11 mouse cellular contexts compared by ENCODE assay signal in the genomic region with DNA sequence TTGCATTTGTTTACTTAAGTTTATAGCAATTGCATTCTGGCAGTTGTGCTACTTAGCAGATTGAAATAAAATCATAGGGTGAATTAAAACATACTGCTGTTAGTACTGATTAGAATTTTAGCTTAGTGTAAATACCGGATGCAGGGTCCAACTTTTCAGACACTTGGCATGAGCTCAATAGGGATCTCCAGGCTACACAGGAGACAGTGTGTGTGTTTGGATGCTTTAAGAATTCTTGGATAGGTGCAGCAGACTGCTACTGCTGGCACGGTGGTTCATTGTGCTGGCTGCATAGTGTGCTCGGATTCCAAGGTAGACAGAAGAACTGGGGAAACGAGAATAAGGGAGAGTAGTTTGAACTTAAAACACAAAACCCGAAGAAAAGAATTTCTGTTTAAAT.
DNase-seq lines count a peak whose midpoint lies in the region; ATAC-seq and TF ChIP-seq lines count a peak whose summit lies in the region.
"Had no signal": no experiment of that assay in that cellular context is flagged by ENCODE, and none has a peak within 500 bp of the region (broad histone marks: within the 10 kb centered on the region; RNA-seq: fewer than 3 reads in every experiment).

No protein-coding gene starts in this region.

- ATAC-seq in embryonic facial prominence, embryonic 15.5 days (ENCODE audit: insufficient number of reproducible peaks, low FRiP score, low TSS enrichment, low read depth): no peak
- peak; percentile 26; the same call in 1 of the 2 replicates for ATAC-seq in midbrain, embryonic 16.5 days
- ATAC-seq: CD4-positive, CD25-positive, alpha-beta regulatory T cell, adult 4 months had no signal

- H3K27me3 ChIP-seq in heart, adult 2 months (ENCODE audit: control insufficient read depth, insufficient read depth, low read length): no peaks in the 10 kb centered on the region
- H3K27me3 ChIP-seq in embryonic facial prominence, embryonic 15.5 days: no peaks in the 10 kb centered on the region
- H3K27me3 ChIP-seq in midbrain, embryonic 16.5 days (ENCODE audit: control insufficient read depth, insufficient read depth, low read depth, low read length): no peaks in the 10 kb centered on the region
- H3K27me3 ChIP-seq: megakaryocyte, embryonic 14.5 days had no signal

- no peak for TF ChIP-seq EP300 in heart, adult 2 months (IDR thresholded peaks at IDR 0.05; ENCODE audit: insufficient read depth, low read depth, low read length)

- H3K27ac ChIP-seq in heart, adult 2 months: peak overlapping the region; percentile 70
- peak overlapping the region; percentile 10; the same call in 1 of the 2 replicates for H3K27ac ChIP-seq in left cerebral cortex, adult 2 months
- peak overlapping the region; percentile 40 for H3K27ac ChIP-seq in embryonic facial prominence, embryonic 15.5 days (replicated peaks)
- 0 out of 2 replicates have a peak overlapping the region, but pooled peaks have one; percentile 7 for H3K27ac ChIP-seq in midbrain, embryonic 16.5 days (ENCODE audit: low read length)

- peaks cover 20% of the 10 kb centered on the region for H3K36me3 ChIP-seq in heart, adult 2 months (ENCODE audit: control insufficient read depth, insufficient read depth, low read length)
- no peaks in the 10 kb centered on the region for H3K36me3 ChIP-seq in embryonic facial prominence, embryonic 15.5 days
- no peaks in the 10 kb centered on the region for H3K36me3 ChIP-seq in midbrain, embryonic 16.5 days (ENCODE audit: control insufficient read depth, insufficient read depth, low read length)

- H3K79me2 ChIP-seq in heart, adult 2 months (replicated peaks; ENCODE audit: control insufficient read depth, insufficient read depth, low read length): no peaks in the 10 kb centered on the region

- 22% methylated on average over 5 of the region's 5 CpGs for WGBS in heart, adult 2 months
- 47% methylated on average over 5 of the region's 5 CpGs for WGBS in embryonic facial prominence, embryonic 15.5 days
- 45% methylated on average over 5 of the region's 5 CpGs for WGBS in midbrain, embryonic 16.5 days

- no peak overlapping the region for H3K4me2 ChIP-seq in embryonic facial prominence, embryonic 15.5 days (replicated peaks)
- H3K4me2 ChIP-seq in midbrain, embryonic 16.5 days (ENCODE audit: low read length): no peak overlapping the region

- H3K4me3 ChIP-seq in heart, adult 2 months: no peak overlapping the region
- no peak overlapping the region for H3K4me3 ChIP-seq in left cerebral cortex, adult 2 months
- H3K4me3 ChIP-seq in embryonic facial prominence, embryonic 15.5 days (replicated peaks): no peak overlapping the region
- H3K4me3 ChIP-seq in midbrain, embryonic 16.5 days (ENCODE audit: low read depth, low read length): no peak overlapping the region
- H3K4me3 ChIP-seq: erythroblast, embryonic 14.5 days; megakaryocyte, embryonic 14.5 days had no signal

- H3K9me3 ChIP-seq in embryonic facial prominence, embryonic 15.5 days (replicated peaks): no peaks in the 10 kb centered on the region
- H3K9me3 ChIP-seq in midbrain, embryonic 16.5 days (replicated peaks; ENCODE audit: control insufficient read depth, low read length, poor library complexity, severe bottlenecking): no peaks in the 10 kb centered on the region
- H3K9me3 ChIP-seq: megakaryocyte, embryonic 14.5 days had no signal

- H3K9ac ChIP-seq in heart, adult 2 months (ENCODE audit: low read depth, low read length): no peak overlapping the region
- no peak overlapping the region for H3K9ac ChIP-seq in embryonic facial prominence, embryonic 15.5 days
- H3K9ac ChIP-seq in midbrain, embryonic 16.5 days (ENCODE audit: low read depth, low read length): no peak overlapping the region

- no peak for DNase-seq in heart, adult 2 months
- DNase-seq in heart, postnatal 14 days: no peak
- DNase-seq in left cerebral cortex, adult 2 months (ENCODE audit: extremely low spot score in 1 of 2, low spot score in 2 of 2): no peak
- no peak for DNase-seq in left cerebral cortex, postnatal 25 days (ENCODE audit: low spot score in 2 of 2)
- DNase-seq in thymus, adult 18-20 months: no peak
- DNase-seq in urinary bladder, postnatal 14 days (ENCODE audit: low spot score): no peak

- TF ChIP-seq CTCF in heart, adult 2 months (IDR thresholded peaks at IDR 0.05): no peak
- TF ChIP-seq CTCF in left cerebral cortex, adult 2 months (IDR thresholded peaks at IDR 0.05): no peak

- intact Hi-C loops in heart, adult 2 months (cut with DNase I): loop anchor here (5.0 kb wide), 4 partner anchors 78 to 398 kb away; a partner anchor contains a TSS
- intact Hi-C loops in heart, postnatal 14 days (cut with DNase I): loop anchor here (2.0 to 5.0 kb wide), 3 partner anchors 80 to 183 kb away; a partner anchor contains a TSS
- intact Hi-C loops in left cerebral cortex, adult 2 months (cut with DNase I): no loop called here
- intact Hi-C loops in left cerebral cortex, postnatal 25 days (cut with DNase I): loop anchor here (5.0 kb wide), 1 partner anchor 78 kb away; no protein-coding TSS in a partner anchor

- TF ChIP-seq POLR2A in heart, adult 2 months (IDR thresholded peaks at IDR 0.05; ENCODE audit: insufficient read depth, low read depth, low read length): no peak

- H3K4me1 ChIP-seq in heart, adult 2 months (ENCODE audit: control insufficient read depth, insufficient read depth, low read length): peaks cover 18% of the 10 kb centered on the region
- peaks cover 42% of the 10 kb centered on the region for H3K4me1 ChIP-seq in embryonic facial prominence, embryonic 15.5 days
- H3K4me1 ChIP-seq in midbrain, embryonic 16.5 days (ENCODE audit: control insufficient read depth, insufficient read depth, low read length): peaks cover 14% of the 10 kb centered on the region

Comparison
In these comparisons a context has a peak if more than half of its experiments do, and no peak if none do; other contexts are left out.
1. H3K27ac ChIP-seq: peak in every context shown above with its lines; median percentile 70 in heart, adult 2 months; 40 in embryonic facial prominence, embryonic 15.5 days; 10 in left cerebral cortex, adult 2 months; 7 in midbrain, embryonic 16.5 days.